Mouse (Mus musculus) neural tube, embryonic 13.5 days (tissue): ENCODE measurements around the gene Shf. TPM values are rescaled to one million over a fixed set of nuclear protein-coding genes. Genes with fewer than 3 reads are reported as not detected.
"Not testable (repeated sequence)": the region's sequence is repeated elsewhere in the genome, so short reads cannot be mapped to it uniquely, and the experiment has no call there.

Experiments
- ATAC-seq: fragments of 200-750 bp; cut with Nextera tagmentation; 2 replicates; pipeline ENCODE4 v1.8.0; 2017; ENCODE audit warnings: low read depth, mild to moderate bottlenecking, moderate TSS enrichment, moderate library complexity
- H3K27ac ChIP-seq: fragments of 300-500 bp; sonication (generic); replicated peaks from 2 replicates; pipeline ENCODE4 v1.5.1; 2015; ENCODE audit warnings: moderate library complexity, mild to moderate bottlenecking, inconsistent platforms
- H3K27me3 ChIP-seq: fragments of 300-500 bp; sonication (generic); 2 replicates; pipeline ENCODE4 v1.6.1; 2015; ENCODE audit warnings: mild to moderate bottlenecking, inconsistent platforms
- H3K36me3 ChIP-seq: fragments of 300-500 bp; sonication (generic); 2 replicates; pipeline ENCODE4 v1.6.1; 2015; ENCODE audit warnings: mild to moderate bottlenecking, inconsistent platforms
- H3K4me1 ChIP-seq: fragments of 300-500 bp; sonication (generic); replicated peaks from 2 replicates; pipeline ENCODE4 v1.6.1; 2015; ENCODE audit warnings: inconsistent platforms
- H3K4me2 ChIP-seq: fragments of 300-500 bp; sonication (generic); 2 replicates; pipeline ENCODE4 v1.6.1; 2015; ENCODE audit warnings: inconsistent platforms, mild to moderate bottlenecking, moderate library complexity
- H3K4me3 ChIP-seq: fragments of 300-500 bp; sonication (generic); 2 replicates; pipeline ENCODE4 v1.5.1; 2015; ENCODE audit warnings: mild to moderate bottlenecking, inconsistent platforms
- H3K9ac ChIP-seq: fragments of 300-500 bp; sonication (generic); 2 replicates; pipeline ENCODE4 v1.6.1; 2015; ENCODE audit warnings: moderate library complexity, mild to moderate bottlenecking, inconsistent platforms
- H3K9me3 ChIP-seq: fragments of 300-500 bp; sonication (generic); 2 replicates; pipeline ENCODE4 v1.6.1; 2016; ENCODE audit warnings: inconsistent platforms
- WGBS: fragments of 180-500 bp; shearing (Covaris S2); methylation state at CpG from one replicate; pipeline ENCODE4 v1.1.7; 2015; 5-methylcytosine and 5-hydroxymethylcytosine counted together
- polyA plus RNA-seq: library from polyadenylated mRNA; unstranded; fragments of >200 nt; fragmentation: Nextera tagmentation; extraction: Ambion mirVana; gene quantifications from 2 replicates; pipeline ENCODE4 v1.2.1, GENCODE M21; 2015

Gene Shf
- polyA plus RNA-seq, 1 experiment from 2014 or later, result 17.2 TPM

GRCm38 (mm10) chr2:122334170-122334569 is 34.8 kb downstream of the Shf start:
- no peak overlapping the region for H3K9ac ChIP-seq
- ATAC-seq, result no peak
- 58% methylated on average over 3 of the region's 3 CpGs for WGBS
- H3K9me3 ChIP-seq, result no peaks in the 10 kb centered on the region
- no peak overlapping the region for H3K4me3 ChIP-seq
- H3K27me3 ChIP-seq, result 0 out of 2 replicates have a peak, but pooled peaks cover 4% of the 10 kb centered on the region
- H3K4me1 ChIP-seq, result no peaks in the 10 kb centered on the region
- no peak overlapping the region for H3K27ac ChIP-seq
- H3K4me2 ChIP-seq, result no peak overlapping the region
- no peaks in the 10 kb centered on the region for H3K36me3 ChIP-seq

- WGBS, result 87% methylated on average over 3 of the region's 3 CpGs
- Histone ChIP-seq H3K4me3 (no peak overlapping the region), H3K4me1 (no peaks in the 10 kb centered on the region), H3K36me3 (no peaks in the 10 kb centered on the region), H3K9ac (no peak overlapping the region), H3K27ac (no peak overlapping the region), H3K27me3 (no peaks in the 10 kb centered on the region), H3K9me3 (no peaks in the 10 kb centered on the region), H3K4me2 (no peak overlapping the region)
- no peak for ATAC-seq
Measured at GRCm38 (mm10) chr2:122332222-122332621, 36.7 kb downstream of the Shf start.

- not testable (repeated sequence) for H3K4me3 ChIP-seq, H3K27me3 ChIP-seq, ATAC-seq, H3K36me3 ChIP-seq, H3K4me2 ChIP-seq, H3K9me3 ChIP-seq, H3K9ac ChIP-seq, H3K4me1 ChIP-seq, H3K27ac ChIP-seq
- WGBS, result 85% methylated on average over 6 of the region's 6 CpGs
Measured at GRCm38 (mm10) chr2:122330317-122330716, 38.6 kb downstream of the Shf start.

- Histone ChIP-seq H3K36me3 (no peaks in the 10 kb centered on the region), H3K27ac (no peak overlapping the region), H3K4me3 (no peak overlapping the region), H3K4me2 (no peak overlapping the region), H3K4me1 (no peaks in the 10 kb centered on the region), H3K27me3 (no peaks in the 10 kb centered on the region), H3K9me3 (no peaks in the 10 kb centered on the region), H3K9ac (no peak overlapping the region)
- WGBS, result 77% methylated on average over 3 of the region's 3 CpGs
- no peak for ATAC-seq
Measured at GRCm38 (mm10) chr2:122327986-122328385, 41.0 kb downstream of the Shf start.

- no peak for ATAC-seq
- H3K9ac ChIP-seq, result no peak overlapping the region
- 78% methylated on average over 2 of the region's 2 CpGs for WGBS
- H3K4me3 ChIP-seq, result no peak overlapping the region
- H3K9me3 ChIP-seq, result no peaks in the 10 kb centered on the region
- no peaks in the 10 kb centered on the region for H3K4me1 ChIP-seq
- H3K36me3 ChIP-seq, result no peaks in the 10 kb centered on the region
- H3K4me2 ChIP-seq, result no peak overlapping the region
- H3K27ac ChIP-seq, result no peak overlapping the region
- H3K27me3 ChIP-seq, result no peaks in the 10 kb centered on the region
Measured at GRCm38 (mm10) chr2:122325361-122325760, 43.6 kb downstream of the Shf start.

GRCm38 (mm10) chr2:122324586-122324985 is 44.4 kb downstream of the Shf start:
- WGBS, result 85% methylated on average over 3 of the region's 3 CpGs
- H3K4me1 ChIP-seq, result no peaks in the 10 kb centered on the region
- no peaks in the 10 kb centered on the region for H3K36me3 ChIP-seq
- H3K9me3 ChIP-seq, result no peaks in the 10 kb centered on the region
- ATAC-seq, result no peak
- H3K4me3 ChIP-seq, result no peak overlapping the region
- no peak overlapping the region for H3K27ac ChIP-seq
- no peaks in the 10 kb centered on the region for H3K27me3 ChIP-seq
- no peak overlapping the region for H3K4me2 ChIP-seq
- H3K9ac ChIP-seq, result no peak overlapping the region

GRCm38 (mm10) chr2:122323960-122324359 is 45.0 kb downstream of the Shf start:
- WGBS, result 64% methylated on average over 3 of the region's 3 CpGs
- ATAC-seq, result no peak
- Histone ChIP-seq H3K27ac (no peak overlapping the region), H3K36me3 (no peaks in the 10 kb centered on the region), H3K27me3 (no peaks in the 10 kb centered on the region), H3K4me2 (no peak overlapping the region), H3K4me3 (no peak overlapping the region), H3K9me3 (no peaks in the 10 kb centered on the region), H3K4me1 (no peaks in the 10 kb centered on the region), H3K9ac (no peak overlapping the region)

GRCm38 (mm10) chr2:122317384-122317783 is 51.6 kb downstream of the Shf start:
- H3K9me3 ChIP-seq, result no peaks in the 10 kb centered on the region
- WGBS, result 75% methylated on average over 4 of the region's 4 CpGs
- H3K4me2 ChIP-seq, result no peak overlapping the region
- ATAC-seq, result no peak
- no peak overlapping the region for H3K9ac ChIP-seq
- H3K27ac ChIP-seq, result no peak overlapping the region
- H3K36me3 ChIP-seq, result no peaks in the 10 kb centered on the region
- peaks cover 36% of the 10 kb centered on the region for H3K27me3 ChIP-seq
- peaks cover 11% of the 10 kb centered on the region for H3K4me1 ChIP-seq
- no peak overlapping the region for H3K4me3 ChIP-seq

- no peak within 1 kb of the TSS for H3K9ac ChIP-seq
- no peak within 1 kb of the TSS for H3K27ac ChIP-seq
- H3K4me2 ChIP-seq, result no peak within 1 kb of the TSS
- H3K4me3 ChIP-seq, result no peak within 1 kb of the TSS
- H3K36me3 ChIP-seq, result no peaks in the 10 kb centered on the region
- H3K9me3 ChIP-seq, result no peaks in the 10 kb centered on the region
- H3K4me1 ChIP-seq, result peaks cover 11% of the 10 kb centered on the region
- ATAC-seq, result no peak
- H3K27me3 ChIP-seq, result peaks cover 55% of the 10 kb centered on the region
- 84% methylated on average over 7 of the region's 7 CpGs for WGBS
Measured at GRCm38 (mm10) chr2:122315372-122315771, 53.6 kb downstream of the Shf start, which contains the start of gene Duox1. Gene Duox1, plus strand, starts transcription at chr2:122315672.

GRCm38 (mm10) chr2:122313536-122313935 is 55.4 kb downstream of the Shf start, which contains the start of gene Duoxa1:
Gene Duoxa1, minus strand, starts transcription at chr2:122313730.
- peak within 1 kb of the TSS; percentile 14 for H3K4me3 ChIP-seq
- peak within 1 kb of the TSS; percentile 31; the same call in 1 of the 2 replicates for H3K9ac ChIP-seq
- no peak within 1 kb of the TSS for H3K27ac ChIP-seq
- H3K4me1 ChIP-seq, result peaks cover 11% of the 10 kb centered on the region
- no peaks in the 10 kb centered on the region for H3K9me3 ChIP-seq
- peak; percentile 28; the same call in 1 of the 2 replicates for ATAC-seq
- 6% methylated on average over 24 of the region's 24 CpGs for WGBS
- peaks cover 60% of the 10 kb centered on the region for H3K27me3 ChIP-seq
- no peaks in the 10 kb centered on the region for H3K36me3 ChIP-seq
- H3K4me2 ChIP-seq, result peak within 1 kb of the TSS; percentile 40

- Histone ChIP-seq H3K9me3 (no peaks in the 10 kb centered on the region), H3K4me2 (peak overlapping the region; percentile 40), H3K27me3 (peaks cover 65% of the 10 kb centered on the region), H3K4me3 (peak overlapping the region; percentile 14; the same call in 1 of the 2 replicates), H3K4me1 (peaks cover 11% of the 10 kb centered on the region), H3K27ac (no peak overlapping the region), H3K36me3 (no peaks in the 10 kb centered on the region), H3K9ac (no peak overlapping the region)
- peak; percentile 59; the same call in 1 of the 2 replicates for ATAC-seq
- WGBS, result 4% methylated on average over 27 of the region's 27 CpGs
Measured at GRCm38 (mm10) chr2:122312722-122313417, 56.1 kb downstream of the Shf start.

GRCm38 (mm10) chr2:122311561-122311960 is 57.4 kb downstream of the Shf start:
- H3K9ac ChIP-seq, result no peak overlapping the region
- H3K27me3 ChIP-seq, result peaks cover 78% of the 10 kb centered on the region
- no peaks in the 10 kb centered on the region for H3K36me3 ChIP-seq
- H3K4me3 ChIP-seq, result no peak overlapping the region
- 44% methylated on average over 2 of the region's 2 CpGs for WGBS
- H3K27ac ChIP-seq, result no peak overlapping the region
- peaks cover 11% of the 10 kb centered on the region for H3K4me1 ChIP-seq
- no peak overlapping the region for H3K4me2 ChIP-seq
- H3K9me3 ChIP-seq, result no peaks in the 10 kb centered on the region
- no peak for ATAC-seq

- no peaks in the 10 kb centered on the region for H3K36me3 ChIP-seq
- H3K4me2 ChIP-seq, result no peak overlapping the region
- no peak overlapping the region for H3K27ac ChIP-seq
- peaks cover 11% of the 10 kb centered on the region for H3K4me1 ChIP-seq
- peaks cover 83% of the 10 kb centered on the region for H3K27me3 ChIP-seq
- H3K4me3 ChIP-seq, result no peak overlapping the region
- no peaks in the 10 kb centered on the region for H3K9me3 ChIP-seq
- 48% methylated on average over 3 of the region's 3 CpGs for WGBS
- no peak overlapping the region for H3K9ac ChIP-seq
- no peak for ATAC-seq
Measured at GRCm38 (mm10) chr2:122309647-122310046, 59.3 kb downstream of the Shf start.
